Mouse (Mus musculus): ENCODE data around the gene Zfp687. TPM values are rescaled to one million over a fixed set of nuclear protein-coding genes. Genes with fewer than 3 reads are reported as not detected.
"Not testable (repeated sequence)": the region's sequence is repeated elsewhere in the genome, so short reads cannot be mapped to it uniquely, and the experiment has no call there.

Zfp687 gene
- total RNA-seq, 1 experiment from 2014 or later = 29.0 TPM

DNA sequence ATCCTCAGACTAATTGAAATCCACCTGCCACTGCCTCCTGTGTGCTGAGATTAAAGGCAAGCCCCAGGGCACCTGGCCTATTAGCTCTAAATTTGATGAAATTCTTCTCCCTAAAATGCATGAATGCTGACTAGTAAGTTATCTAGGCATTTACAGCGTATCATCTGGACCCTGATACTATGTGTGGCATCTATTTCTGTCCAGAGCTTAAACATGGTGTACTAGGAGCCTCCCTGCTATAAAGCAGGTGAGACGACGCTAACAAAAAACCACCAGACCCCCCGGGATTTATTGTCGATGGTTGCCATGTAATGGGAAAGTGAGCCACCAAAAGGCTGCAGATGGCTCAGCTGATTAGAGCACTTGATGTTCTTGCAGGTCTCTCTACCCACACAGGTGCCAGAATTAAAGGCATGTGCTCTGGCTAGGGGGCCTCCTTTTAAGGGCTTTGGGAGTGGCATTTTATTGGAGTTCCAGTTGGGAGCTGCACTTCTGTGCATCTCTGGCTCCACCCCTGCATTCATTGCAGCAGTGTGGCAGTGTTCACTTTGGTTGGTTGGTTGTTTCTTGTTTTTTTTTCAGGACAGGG lies 11.9 kb upstream of the Zfp687 start:
- no peak for ATAC-seq (replicated peaks in 1 of 2; ENCODE audit: insufficient read depth in 1 of 2, low FRiP score in 2 of 2, low TSS enrichment in 1 of 2, low read depth in 1 of 2, poor library complexity in 2 of 2, severe bottlenecking in 2 of 2)

- ATAC-seq (replicated peaks in 1 of 2; ENCODE audit: insufficient read depth in 1 of 2, low FRiP score in 2 of 2, low TSS enrichment in 1 of 2, low read depth in 1 of 2, poor library complexity in 2 of 2, severe bottlenecking in 2 of 2) = no peak
Measured at GRCm38 (mm10) chr3:95025202-95025601, 10.0 kb upstream of the Zfp687 start.

GRCm38 (mm10) chr3:95024551-95024950 lies 9.3 kb upstream of the Zfp687 start:
- no peak for ATAC-seq (replicated peaks in 1 of 2; ENCODE audit: insufficient read depth in 1 of 2, low FRiP score in 2 of 2, low TSS enrichment in 1 of 2, low read depth in 1 of 2, poor library complexity in 2 of 2, severe bottlenecking in 2 of 2)

DNA sequence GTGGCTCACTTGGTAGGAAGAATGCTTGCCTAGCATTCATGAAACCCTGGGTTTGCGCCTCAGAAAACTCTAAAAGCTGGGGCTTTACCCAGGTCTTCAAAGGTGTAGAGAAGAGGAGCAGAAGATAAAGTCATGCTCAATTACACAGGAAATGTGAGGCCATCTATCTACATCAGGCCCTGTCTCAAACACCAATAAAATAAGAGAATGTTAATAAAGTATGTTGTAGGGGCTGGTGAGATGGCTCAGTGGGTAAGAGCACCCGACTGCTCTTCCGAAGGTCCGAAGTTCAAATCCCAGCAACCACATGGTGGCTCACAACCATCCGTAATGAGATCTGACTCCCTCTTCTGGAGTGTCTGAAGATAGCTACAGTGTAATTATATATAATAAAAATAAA lies 5.7 kb upstream of the Zfp687 start:
- ATAC-seq (replicated peaks in 1 of 2; ENCODE audit: insufficient read depth in 1 of 2, low FRiP score in 2 of 2, low TSS enrichment in 1 of 2, low read depth in 1 of 2, poor library complexity in 2 of 2, severe bottlenecking in 2 of 2) = not testable (repeated sequence)

DNA sequence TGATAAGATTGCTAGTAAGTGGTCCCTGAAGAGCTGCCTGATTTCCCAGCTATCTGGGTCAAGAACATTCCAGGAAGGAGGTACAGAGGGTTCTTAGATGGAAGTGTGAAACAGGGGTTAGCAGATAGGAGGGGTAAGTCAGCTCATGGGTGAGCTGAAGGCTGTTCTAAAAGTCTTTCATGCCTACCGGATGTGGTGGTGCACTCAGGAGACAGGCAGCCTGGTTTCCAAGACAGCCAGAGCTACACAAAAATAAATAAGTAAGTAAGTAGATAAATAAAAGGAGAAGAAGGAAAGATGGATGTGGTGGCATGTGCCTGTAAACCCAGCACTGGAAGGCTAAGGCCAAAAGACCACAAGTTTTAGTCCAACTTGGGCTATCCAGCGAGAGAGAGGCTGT lies 3.5 kb upstream of the Zfp687 start:
- ATAC-seq (replicated peaks in 1 of 2; ENCODE audit: insufficient read depth in 1 of 2, low FRiP score in 2 of 2, low TSS enrichment in 1 of 2, low read depth in 1 of 2, poor library complexity in 2 of 2, severe bottlenecking in 2 of 2) = no peak

GRCm38 (mm10) chr3:95016532-95017056 lies 1.3 kb upstream of the Zfp687 start:
- ATAC-seq (replicated peaks in 1 of 2; ENCODE audit: insufficient read depth in 1 of 2, low FRiP score in 2 of 2, low TSS enrichment in 1 of 2, low read depth in 1 of 2, poor library complexity in 2 of 2, severe bottlenecking in 2 of 2) = no peak

GRCm38 (mm10) chr3:95015891-95016531 lies 763 bp upstream of the Zfp687 start:
- peak; percentile 60 to 64 for ATAC-seq (replicated peaks in 1 of 2; ENCODE audit: insufficient read depth in 1 of 2, low FRiP score in 2 of 2, low TSS enrichment in 1 of 2, low read depth in 1 of 2, poor library complexity in 2 of 2, severe bottlenecking in 2 of 2)

GRCm38 (mm10) chr3:95014428-95015151 lies 658 bp downstream of the Zfp687 start:
- ATAC-seq (replicated peaks in 1 of 2; ENCODE audit: insufficient read depth in 1 of 2, low FRiP score in 2 of 2, low TSS enrichment in 1 of 2, low read depth in 1 of 2, poor library complexity in 2 of 2, severe bottlenecking in 2 of 2) = no peak

GRCm38 (mm10) chr3:95013699-95014427 lies 1.4 kb downstream of the Zfp687 start:
- no peak for ATAC-seq (replicated peaks in 1 of 2; ENCODE audit: insufficient read depth in 1 of 2, low FRiP score in 2 of 2, low TSS enrichment in 1 of 2, low read depth in 1 of 2, poor library complexity in 2 of 2, severe bottlenecking in 2 of 2)

DNA sequence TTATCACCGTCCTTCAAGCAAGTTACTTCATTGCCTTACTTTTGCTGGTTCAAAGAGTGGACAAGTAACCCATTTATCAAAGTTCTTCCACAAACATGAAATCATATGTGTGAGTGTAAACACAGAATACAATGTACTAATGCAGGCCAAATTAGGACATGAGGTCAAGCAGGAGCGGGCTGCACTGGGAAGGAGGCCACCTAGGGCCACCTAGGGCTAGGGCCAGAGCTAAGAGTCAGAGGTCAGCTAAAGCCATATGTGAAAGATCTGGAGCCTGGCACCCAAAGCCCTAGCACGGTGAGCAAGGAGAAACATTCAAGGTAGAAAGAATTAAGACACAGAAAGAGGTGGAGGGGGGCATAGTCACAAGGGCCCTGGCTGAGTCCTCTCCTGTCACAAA lies 2.3 kb downstream of the Zfp687 start:
- ATAC-seq (replicated peaks in 1 of 2; ENCODE audit: insufficient read depth in 1 of 2, low FRiP score in 2 of 2, low TSS enrichment in 1 of 2, low read depth in 1 of 2, poor library complexity in 2 of 2, severe bottlenecking in 2 of 2) = no peak

- ATAC-seq (replicated peaks in 1 of 2; ENCODE audit: insufficient read depth in 1 of 2, low FRiP score in 2 of 2, low TSS enrichment in 1 of 2, low read depth in 1 of 2, poor library complexity in 2 of 2, severe bottlenecking in 2 of 2) = no peak
Measured at GRCm38 (mm10) chr3:95010396-95010795, 4.9 kb downstream of the Zfp687 start.

DNA sequence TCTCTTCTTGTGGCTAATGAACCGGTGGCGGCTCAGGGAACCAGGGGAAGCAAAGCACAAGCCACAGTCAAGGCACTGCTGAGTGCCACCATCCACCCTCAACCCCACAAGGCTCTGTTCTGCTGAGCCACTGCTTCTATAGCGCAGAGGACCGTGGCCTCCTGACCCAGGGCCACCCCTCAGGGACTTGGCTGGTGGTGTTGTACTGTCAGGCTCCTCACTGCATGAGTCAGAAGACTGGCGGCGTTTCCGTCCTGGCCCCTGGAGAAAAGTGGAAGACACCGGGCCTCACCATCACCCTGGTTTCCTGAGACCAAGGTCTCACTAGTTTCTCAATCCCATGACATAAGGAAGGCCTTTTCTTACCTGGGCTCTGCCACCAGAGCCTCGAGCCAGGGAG lies 7.5 kb downstream of the Zfp687 start:
- ATAC-seq (replicated peaks in 1 of 2; ENCODE audit: insufficient read depth in 1 of 2, low FRiP score in 2 of 2, low TSS enrichment in 1 of 2, low read depth in 1 of 2, poor library complexity in 2 of 2, severe bottlenecking in 2 of 2) = no peak

- ATAC-seq (replicated peaks in 1 of 2; ENCODE audit: insufficient read depth in 1 of 2, low FRiP score in 2 of 2, low TSS enrichment in 1 of 2, low read depth in 1 of 2, poor library complexity in 2 of 2, severe bottlenecking in 2 of 2) = no peak
Measured at GRCm38 (mm10) chr3:95005651-95006050, 9.6 kb downstream of the Zfp687 start.

DNA sequence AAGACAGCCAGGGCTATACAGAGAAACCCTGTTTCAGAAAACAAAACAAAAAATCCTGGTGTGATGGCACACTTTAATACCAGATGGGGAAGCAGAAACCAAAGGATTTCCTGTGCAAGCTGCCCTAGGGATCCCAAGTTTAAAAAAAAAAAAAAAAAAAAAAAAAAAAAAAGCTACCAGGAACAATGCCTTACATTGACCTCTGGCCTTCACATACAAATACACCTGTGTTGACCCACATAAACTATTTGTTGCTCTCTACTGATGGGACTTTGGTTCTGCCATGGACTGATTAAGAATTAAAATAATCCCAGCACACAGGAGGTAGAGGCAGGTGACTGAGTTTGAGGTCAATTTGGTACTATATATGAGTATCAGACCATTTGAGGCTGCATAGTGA lies 12.0 kb downstream of the Zfp687 start:
- ATAC-seq (replicated peaks in 1 of 2; ENCODE audit: insufficient read depth in 1 of 2, low FRiP score in 2 of 2, low TSS enrichment in 1 of 2, low read depth in 1 of 2, poor library complexity in 2 of 2, severe bottlenecking in 2 of 2) = no peak

DNA sequence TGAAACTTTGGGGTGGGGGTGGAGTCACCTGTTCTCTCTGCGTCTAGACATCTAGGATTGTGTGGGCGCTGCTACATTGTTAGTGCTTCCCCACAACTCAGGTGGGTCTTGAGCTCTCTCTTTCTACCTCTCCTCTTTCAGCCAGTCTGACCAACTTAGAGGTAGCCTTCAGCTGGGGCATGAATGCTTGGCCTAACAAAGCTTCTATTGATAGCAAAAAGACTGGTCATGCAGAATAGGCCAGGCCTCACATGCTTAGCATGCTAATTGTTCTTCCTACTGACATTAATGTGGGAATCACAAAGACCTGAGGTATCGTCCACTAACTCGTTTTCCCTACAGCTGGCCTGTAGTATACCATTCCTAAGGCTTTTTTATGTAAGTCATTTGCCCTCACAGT lies 12.7 kb downstream of the Zfp687 start:
- ATAC-seq (replicated peaks in 1 of 2; ENCODE audit: insufficient read depth in 1 of 2, low FRiP score in 2 of 2, low TSS enrichment in 1 of 2, low read depth in 1 of 2, poor library complexity in 2 of 2, severe bottlenecking in 2 of 2) = no peak

GRCm38 (mm10) chr3:94996946-94997345 lies 18.3 kb downstream of the Zfp687 start:
- ATAC-seq (replicated peaks in 1 of 2; ENCODE audit: insufficient read depth in 1 of 2, low FRiP score in 2 of 2, low TSS enrichment in 1 of 2, low read depth in 1 of 2, poor library complexity in 2 of 2, severe bottlenecking in 2 of 2) = peak; percentile 76 to 92

DNA sequence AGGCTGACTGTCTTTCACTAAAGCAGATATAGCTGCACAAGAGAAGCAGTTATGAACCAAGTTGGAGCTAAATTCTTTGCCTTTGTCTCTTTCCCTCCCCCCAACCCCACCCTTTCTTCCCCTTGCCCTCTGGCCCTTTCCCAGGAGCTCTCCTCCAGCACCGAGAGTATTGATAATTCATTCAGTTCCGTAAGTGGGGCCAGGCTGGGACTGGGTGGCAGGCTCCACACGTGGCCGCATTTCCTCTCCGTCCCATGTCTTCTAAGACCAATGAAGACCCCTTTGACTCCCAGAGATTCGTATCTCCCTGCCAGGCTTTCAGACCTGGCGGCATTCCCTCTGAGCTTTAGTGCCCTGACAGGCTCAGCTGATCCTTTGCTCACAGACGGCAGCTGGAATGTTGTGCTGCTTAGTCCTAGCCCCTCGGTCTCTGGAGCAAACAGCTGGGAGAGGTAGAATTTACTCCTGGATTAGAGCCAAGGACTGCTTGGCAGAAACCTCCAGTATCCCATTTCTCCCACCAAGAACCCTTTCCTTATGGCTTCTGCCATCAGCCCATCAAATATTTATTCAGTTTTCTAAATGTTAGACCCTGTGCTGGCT lies 26.0 kb downstream of the Zfp687 start:
- ATAC-seq (replicated peaks in 1 of 2; ENCODE audit: insufficient read depth in 1 of 2, low FRiP score in 2 of 2, low TSS enrichment in 1 of 2, low read depth in 1 of 2, poor library complexity in 2 of 2, severe bottlenecking in 2 of 2) = no peak
